Mouse (Mus musculus) left cerebral cortex, adult 6 months (tissue): ENCODE data around the gene Tprn. TPM values are rescaled to one million over a fixed set of nuclear protein-coding genes. Genes with fewer than 3 reads are reported as not detected.

Experiments used
- long read RNA-seq, 2 experiments: library from polyadenylated mRNA; unstranded; transcript quantifications; one replicate each; pipeline ENCODE4 v2.0.0; 2019 to 2020
- polyA plus RNA-seq: library from polyadenylated mRNA; unstranded; fragments of <200 nt; fragmentation: Nextera tagmentation; gene quantifications from 2 replicates; pipeline ENCODE4 v1.2.3, GENCODE M21; 2021

The Tprn gene
- 9.4 and 13.1 TPM in 2 replicates for polyA plus RNA-seq
- long read RNA-seq, experiment 1, transcript Tprn-201 (4 exons, 2,787 nt), result major isoform, 45 of 54 reads
- long read RNA-seq, experiment 1, partial matches to known transcripts, result 1 of 54 reads
- long read RNA-seq, experiment 1, other reads (novel, unspliced or antisense), result 8 of 54 reads
- long read RNA-seq, experiment 2, transcript Tprn-201 (4 exons, 2,787 nt), result major isoform, 10 of 14 reads
- long read RNA-seq, experiment 2, partial matches to known transcripts, result 2 of 14 reads
- long read RNA-seq, experiment 2, other reads (novel, unspliced or antisense), result 1 of 14 reads

GRCm38 (mm10) chr2:25262291-25262767, at the start of gene Tprn:
Gene Tprn (plus strand): TSS chr2:25262618.

GRCm38 (mm10) chr2:25214444-25214843, 48.0 kb upstream of the Tprn start, which contains the start of gene Stpg3:
Gene Stpg3 (minus strand): TSS chr2:25214637.

GRCm38 (mm10) chr2:25218445-25218844, 44.0 kb upstream of the Tprn start, which contains the start of gene Fam166a:
Gene Fam166a (plus strand): TSS chr2:25218745.

DNA sequence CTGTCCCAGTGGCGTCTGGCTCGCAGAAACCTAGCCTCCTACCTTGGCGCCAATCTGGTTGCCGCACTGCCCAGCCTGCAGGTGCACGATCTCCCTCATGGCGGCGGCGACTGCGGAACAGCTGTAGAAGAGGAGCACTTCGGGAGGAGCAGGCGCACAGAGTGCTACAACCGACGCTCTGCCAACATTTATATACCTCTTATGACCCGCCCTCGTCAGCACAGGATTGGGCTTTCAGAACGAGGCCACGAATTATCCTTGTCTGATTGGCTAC, 38.0 kb upstream of the Tprn start, which contains the start of gene Tubb4b:
Gene Tubb4b, minus strand, starts transcription at position 211 of the 274 bp plus-strand sequence.

GRCm38 (mm10) chr2:25234050-25234449, 28.4 kb upstream of the Tprn start, which contains the start of gene Slc34a3:
Gene Slc34a3 (minus strand): TSS chr2:25234364.

DNA sequence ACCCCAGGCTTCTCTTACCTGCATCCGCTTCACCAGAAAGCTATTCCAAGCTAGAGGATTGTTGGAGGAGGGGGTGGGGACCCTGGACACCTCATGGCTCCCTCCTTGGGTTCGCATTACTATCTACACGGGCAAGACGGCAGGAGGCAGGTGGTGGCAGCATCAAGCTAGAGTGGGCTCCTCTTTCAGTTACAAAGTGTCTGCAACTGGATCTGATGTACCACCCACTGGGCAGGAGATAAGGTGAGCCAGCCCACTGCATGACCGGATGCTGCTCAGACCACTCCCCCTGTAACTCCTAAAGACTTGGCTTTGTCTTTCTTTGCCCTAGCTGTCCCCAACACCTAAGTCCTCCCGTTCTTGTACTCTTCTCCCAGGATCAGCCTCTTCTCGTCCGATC, 25.8 kb upstream of the Tprn start, which contains the start of gene Rnf224:
Gene Rnf224, minus strand, starts transcription at position 174 of the 400 bp plus-strand sequence.

GRCm38 (mm10) chr2:25242101-25242506, 20.3 kb upstream of the Tprn start, which contains the start of the genes Rnf208 and Cysrt1:
Gene Rnf208 (plus strand): TSS chr2:25242255.
Gene Cysrt1 (minus strand): TSS chr2:25242452.

GRCm38 (mm10) chr2:25246183-25247072, 16.0 kb upstream of the Tprn start, which contains the start of gene AL732309.1:
Gene AL732309.1 (minus strand): TSS chr2:25246863.

DNA sequence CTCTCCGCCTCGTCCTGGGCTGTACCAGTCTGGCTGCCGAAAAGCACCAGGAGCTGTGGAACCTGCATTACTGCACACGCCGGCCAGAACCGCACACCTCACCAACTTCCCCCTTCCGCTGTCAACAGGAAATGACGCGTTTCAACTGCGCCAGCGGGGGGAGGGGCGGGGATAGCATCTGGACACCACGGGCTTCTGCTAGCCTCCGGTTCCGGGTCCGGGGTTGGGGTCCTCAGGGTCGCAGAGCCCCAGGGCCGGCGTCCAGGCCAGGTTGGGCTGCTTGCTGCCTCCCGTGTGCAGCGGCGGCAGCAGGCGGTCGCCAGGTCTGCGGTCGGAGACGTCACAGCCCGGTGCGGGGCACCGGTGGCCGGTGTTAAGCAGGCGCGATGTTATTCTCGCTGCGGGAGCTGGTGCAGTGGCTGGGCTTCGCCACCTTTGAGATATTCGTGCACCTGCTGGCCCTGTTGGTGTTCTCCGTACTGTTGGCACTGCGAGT, 7.1 kb upstream of the Tprn start, which contains the start of gene Tmem203:
Gene Tmem203, plus strand, starts transcription at position 156 of the 496 bp plus-strand sequence.

GRCm38 (mm10) chr2:25271827-25272511, 9.6 kb downstream of the Tprn start, which contains the start of the genes Ssna1 and Anapc2:
Gene Ssna1 (minus strand): TSS chr2:25272438.
Gene Anapc2 (plus strand): TSS chr2:25272478.

DNA sequence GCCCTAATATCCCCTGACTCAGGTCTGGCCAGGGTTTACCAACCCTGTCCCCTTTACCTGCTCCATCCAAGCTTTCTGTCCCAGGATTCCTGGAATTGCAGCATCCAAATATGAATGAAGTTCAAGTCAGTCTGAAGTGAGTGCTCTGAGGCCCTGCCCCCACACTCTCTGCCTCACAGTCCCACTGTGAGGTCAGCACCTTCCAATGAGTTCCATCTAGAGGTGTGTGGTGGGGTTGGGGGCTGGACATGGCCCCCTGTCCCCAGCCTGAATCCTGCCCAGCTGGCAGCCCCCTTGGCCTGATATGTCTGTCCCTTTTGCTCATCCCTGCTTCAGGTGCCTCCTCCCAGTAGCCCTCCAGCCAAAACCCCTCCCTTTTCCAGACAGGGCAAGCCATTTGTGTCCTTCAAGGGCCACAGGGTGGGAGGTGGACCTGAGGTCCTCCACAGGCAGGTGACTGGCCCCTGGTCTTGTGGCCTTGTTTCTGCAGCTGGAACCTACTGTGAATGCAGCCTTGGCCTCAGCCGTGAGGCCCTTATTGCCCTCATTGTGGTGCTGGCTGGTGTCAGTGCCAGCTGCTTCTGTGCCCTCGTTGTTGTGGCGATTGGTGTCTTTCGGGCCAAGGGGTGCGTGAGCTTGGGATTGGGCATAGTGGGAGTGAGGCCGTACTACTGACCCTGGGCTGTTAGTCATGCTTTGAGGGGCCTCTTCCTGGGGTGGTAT, 25.7 kb downstream of the Tprn start, which contains the start of gene Tmem210:
Gene Tmem210, plus strand, starts transcription at position 219 of the 723 bp plus-strand sequence.

GRCm38 (mm10) chr2:25289651-25290050, 27.2 kb downstream of the Tprn start, which contains the start of gene Lrrc26:
Gene Lrrc26 (plus strand): TSS chr2:25289915.

DNA sequence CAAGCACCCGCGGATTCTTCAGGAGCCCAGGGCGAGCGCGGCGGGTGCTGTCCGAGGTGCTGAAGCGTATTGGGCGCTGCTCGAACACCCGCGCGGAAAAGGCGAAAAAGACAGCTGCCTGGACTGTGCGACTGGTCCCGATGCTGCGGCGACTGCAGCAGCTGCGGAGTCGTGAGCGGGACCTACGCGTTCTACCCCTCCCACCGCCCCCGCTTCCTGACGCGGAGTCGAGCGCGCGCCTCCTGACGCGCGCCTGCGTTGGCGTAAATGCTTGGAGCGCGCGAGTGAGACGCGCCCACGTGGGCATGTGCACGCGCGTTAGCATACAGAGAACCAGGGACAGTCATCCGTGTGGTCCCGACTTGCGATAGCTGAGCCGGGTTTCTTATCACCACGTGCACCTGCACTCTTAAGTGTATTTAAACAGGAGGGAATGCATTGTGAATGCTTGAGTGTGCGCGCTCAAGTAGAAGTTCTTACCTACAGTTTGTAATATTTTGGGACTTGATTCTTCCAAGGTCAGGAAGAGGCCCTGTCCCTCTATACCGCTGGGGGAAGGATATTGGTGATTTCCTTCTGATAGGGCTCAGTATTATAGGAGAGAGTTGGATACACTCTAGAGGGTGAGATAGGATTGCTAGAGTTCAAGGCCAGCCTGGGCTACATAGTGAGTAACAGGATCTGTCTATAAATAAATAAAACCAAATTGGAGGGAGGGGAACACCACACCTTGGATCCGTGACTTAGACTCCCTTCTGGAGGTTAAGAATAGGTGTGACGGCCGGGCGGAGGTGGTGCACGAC, 56.8 kb downstream of the Tprn start, which contains the start of gene Grin1:
Gene Grin1, minus strand, starts transcription at position 217 of the 803 bp plus-strand sequence.

Other genes starting within 250 kb of the Tprn start
- 342 and 371 TPM in 2 replicates for gene Nsmf, start 208.3 kb upstream of the Tprn start, polyA plus RNA-seq
- gene Entpd8, start 182.3 kb upstream of the Tprn start, polyA plus RNA-seq, result not detected in 2 replicates
- gene Noxa1, start 167.5 kb upstream of the Tprn start, polyA plus RNA-seq, result not detected in 2 replicates
- 1.1 and 20.3 TPM in 2 replicates for gene Nrarp, start 81.9 kb upstream of the Tprn start, polyA plus RNA-seq
- 1.7 and 2.3 TPM in 2 replicates for gene Tor4a, start 65.7 kb upstream of the Tprn start, polyA plus RNA-seq
- 35.3 and 40.2 TPM in 2 replicates for gene Nelfb, start 51.1 kb upstream of the Tprn start, polyA plus RNA-seq
- gene Stpg3, start 48.0 kb upstream of the Tprn start, polyA plus RNA-seq, result not detected in 2 replicates
- gene Fam166a, start 43.9 kb upstream of the Tprn start, polyA plus RNA-seq, result 11.9 and 28.8 TPM in 2 replicates
- gene Tubb4b, start 37.9 kb upstream of the Tprn start, polyA plus RNA-seq, result 509 and 600 TPM in 2 replicates
- 0.60 and 0.72 TPM in 2 replicates for gene Slc34a3, start 28.3 kb upstream of the Tprn start, polyA plus RNA-seq
- gene Rnf224, start 25.8 kb upstream of the Tprn start, polyA plus RNA-seq, result not detected in 2 replicates
- gene Rnf208, start 20.4 kb upstream of the Tprn start, polyA plus RNA-seq, result 55.7 and 180 TPM in 2 replicates
- 0.25 TPM in 1 of 2 replicates, not detected in the other for gene Cysrt1, start 20.2 kb upstream of the Tprn start, polyA plus RNA-seq
- gene AL732309.1, start 15.8 kb upstream of the Tprn start, polyA plus RNA-seq, result 1.1 and 1.6 TPM in 2 replicates
- gene Tmem203, start 7.2 kb upstream of the Tprn start, polyA plus RNA-seq, result 34.3 and 36.9 TPM in 2 replicates
- gene Ssna1, start 9.8 kb downstream of the Tprn start, polyA plus RNA-seq, result 77.5 and 87.9 TPM in 2 replicates
- gene Anapc2, start 9.9 kb downstream of the Tprn start, polyA plus RNA-seq, result 33.8 and 42.6 TPM in 2 replicates
- 0.56 TPM in 1 of 2 replicates, not detected in the other for gene Tmem210, start 25.5 kb downstream of the Tprn start, polyA plus RNA-seq
- 0.21 TPM in 1 of 2 replicates, not detected in the other for gene Lrrc26, start 27.3 kb downstream of the Tprn start, polyA plus RNA-seq
- 87.7 and 146 TPM in 2 replicates for gene Grin1, start 56.6 kb downstream of the Tprn start, polyA plus RNA-seq
- 17.0 and 18.5 TPM in 2 replicates for gene Man1b1, start 69.7 kb downstream of the Tprn start, polyA plus RNA-seq
- gene Dpp7, start 93.7 kb downstream of the Tprn start, polyA plus RNA-seq, result 17.8 and 22.5 TPM in 2 replicates
- 20.6 and 34.9 TPM in 2 replicates for gene Uap1l1, start 103.1 kb downstream of the Tprn start, polyA plus RNA-seq
- 1.2 and 1.7 TPM in 2 replicates for gene Sapcd2, start 109.7 kb downstream of the Tprn start, polyA plus RNA-seq
- 21.4 and 31.9 TPM in 2 replicates for gene Entpd2, start 133.3 kb downstream of the Tprn start, polyA plus RNA-seq
- 232 and 408 TPM in 2 replicates for gene Npdc1, start 136.7 kb downstream of the Tprn start, polyA plus RNA-seq
- gene Fut7, start 160.6 kb downstream of the Tprn start, polyA plus RNA-seq, result not detected in 2 replicates
- gene Abca2, start 166.1 kb downstream of the Tprn start, polyA plus RNA-seq, result 21.7 and 39.7 TPM in 2 replicates
- 0.68 and 1.1 TPM in 2 replicates for gene Clic3, start 194.2 kb downstream of the Tprn start, polyA plus RNA-seq
- 121 and 132 TPM in 2 replicates for gene Paxx, start 198.5 kb downstream of the Tprn start, polyA plus RNA-seq
- 6,798 and 9,400 TPM in 2 replicates for gene Ptgds, start 207.4 kb downstream of the Tprn start, polyA plus RNA-seq
- gene Lcn12, start 231.3 kb downstream of the Tprn start, polyA plus RNA-seq, result not detected in 2 replicates
- 103 and 115 TPM in 2 replicates for gene Fbxw5, start 238.1 kb downstream of the Tprn start, polyA plus RNA-seq
- 1.4 and 1.7 TPM in 2 replicates for gene C8g, start 239.1 kb downstream of the Tprn start, polyA plus RNA-seq